In the genomic region with DNA sequence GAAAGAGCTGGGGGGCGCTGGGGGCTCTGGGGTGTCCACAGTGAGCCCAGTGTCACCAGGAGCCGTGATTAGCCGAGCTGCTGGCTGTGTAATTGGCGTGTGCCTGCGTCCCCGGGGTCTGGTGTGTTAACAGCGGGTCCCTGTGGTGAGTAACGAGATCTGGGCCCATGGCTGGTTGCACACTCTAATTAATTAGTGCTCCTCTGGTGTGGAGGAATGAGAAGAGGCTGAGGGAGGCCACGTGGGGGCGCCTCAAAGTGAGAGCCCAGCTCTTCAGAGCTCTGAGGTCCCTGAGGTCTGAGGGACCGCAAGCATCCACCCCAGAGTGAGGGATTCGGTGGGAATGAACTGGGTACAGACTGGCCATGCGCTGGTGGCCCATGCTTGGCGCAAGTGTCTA, we compare ENCODE assay signal across 10 mouse cellular contexts. TPM values are rescaled to one million over a fixed set of nuclear protein-coding genes. Genes with fewer than 3 reads are reported as not detected.
A peak's percentile ranks its signal among the peaks of the same experiment; 100 is the strongest.
DNase-seq lines count a peak whose midpoint lies in the region; ATAC-seq lines count a peak whose summit lies in the region.
"Had no signal": no experiment of that assay in that cellular context is flagged by ENCODE, and none has a peak within 500 bp of the region (broad histone marks: within the 10 kb centered on the region; RNA-seq: fewer than 3 reads in every experiment).

No protein-coding gene starts in this region.

- peaks cover 8% of the 10 kb centered on the region; the same call in 1 of the 2 replicates for H3K4me1 ChIP-seq in midbrain, embryonic 14.5 days (ENCODE audit: control insufficient read depth, insufficient read depth, low read length)
- peaks cover 21% of the 10 kb centered on the region; the same call in 1 of the 2 replicates for H3K4me1 ChIP-seq in midbrain, embryonic 15.5 days
- peaks cover 36% of the 10 kb centered on the region for H3K4me1 ChIP-seq in forebrain, embryonic 13.5 days
- peaks cover 64% of the 10 kb centered on the region for H3K4me1 ChIP-seq in neural tube, embryonic 15.5 days

- no peak overlapping the region for H3K9ac ChIP-seq in midbrain, embryonic 14.5 days (replicated peaks; ENCODE audit: low read length)
- H3K9ac ChIP-seq in midbrain, embryonic 15.5 days, result no peak overlapping the region
- H3K9ac ChIP-seq in forebrain, embryonic 13.5 days, result no peak overlapping the region
- H3K9ac ChIP-seq in neural tube, embryonic 15.5 days (replicated peaks), result no peak overlapping the region

- no peak for ATAC-seq in cerebellum, adult (ENCODE audit: insufficient number of reproducible peaks, low FRiP score, low TSS enrichment)
- ATAC-seq in midbrain, embryonic 14.5 days (ENCODE audit: low FRiP score, low TSS enrichment), result no peak
- ATAC-seq in midbrain, embryonic 15.5 days (replicated peaks), result no peak
- 0 out of 2 replicates have a peak, but pooled peaks have one; percentile 2 for ATAC-seq in forebrain, embryonic 13.5 days
- ATAC-seq in neural tube, embryonic 15.5 days (ENCODE audit: low FRiP score), result no peak

- 27% methylated on average over 14 of the region's 14 CpGs for WGBS in midbrain, embryonic 14.5 days
- 27% methylated on average over 14 of the region's 14 CpGs for WGBS in midbrain, embryonic 15.5 days
- WGBS in forebrain, embryonic 13.5 days, result 19% methylated on average over 14 of the region's 14 CpGs
- WGBS in neural tube, embryonic 15.5 days, result 29% methylated on average over 14 of the region's 14 CpGs

- peak; percentile 69 for DNase-seq in cerebellum, adult 11-12 months
- peak; percentile 41 for DNase-seq in midbrain, embryonic 14.5 days
- DNase-seq in urinary bladder, adult 2 months (ENCODE audit: low spot score), result no peak
- no peak for DNase-seq in heart, postnatal 14 days
- DNase-seq: adrenal gland, postnatal 25 days; thymus, postnatal 36 days had no signal

- no peaks in the 10 kb centered on the region for H3K36me3 ChIP-seq in midbrain, embryonic 14.5 days (ENCODE audit: control insufficient read depth, insufficient read depth, low read length)
- no peaks in the 10 kb centered on the region for H3K36me3 ChIP-seq in midbrain, embryonic 15.5 days (replicated peaks)
- no peaks in the 10 kb centered on the region for H3K36me3 ChIP-seq in forebrain, embryonic 13.5 days (ENCODE audit: poor library complexity, severe bottlenecking)
- H3K36me3 ChIP-seq in neural tube, embryonic 15.5 days, result no peaks in the 10 kb centered on the region

- H3K4me2 ChIP-seq in midbrain, embryonic 14.5 days (ENCODE audit: low read length), result no peak overlapping the region
- H3K4me2 ChIP-seq in midbrain, embryonic 15.5 days, result no peak overlapping the region
- H3K4me2 ChIP-seq in forebrain, embryonic 13.5 days, result no peak overlapping the region
- H3K4me2 ChIP-seq in neural tube, embryonic 15.5 days, result no peak overlapping the region

- no peak overlapping the region for H3K27ac ChIP-seq in midbrain, embryonic 14.5 days (replicated peaks; ENCODE audit: low read depth, low read length)
- no peak overlapping the region for H3K27ac ChIP-seq in midbrain, embryonic 15.5 days
- H3K27ac ChIP-seq in forebrain, embryonic 13.5 days, result peak overlapping the region; percentile 85
- H3K27ac ChIP-seq in neural tube, embryonic 15.5 days (replicated peaks), result peak overlapping the region; percentile 83

- no peaks in the 10 kb centered on the region; the same call in 1 of the 2 replicates for H3K27me3 ChIP-seq in midbrain, embryonic 14.5 days (ENCODE audit: control insufficient read depth, insufficient read depth, low read length)
- H3K27me3 ChIP-seq in midbrain, embryonic 15.5 days (replicated peaks), result 0 out of 2 replicates have a peak, but pooled peaks cover 6% of the 10 kb centered on the region
- H3K27me3 ChIP-seq in forebrain, embryonic 13.5 days, result peaks cover 55% of the 10 kb centered on the region
- peaks cover 24% of the 10 kb centered on the region for H3K27me3 ChIP-seq in neural tube, embryonic 15.5 days (replicated peaks)

- no peaks in the 10 kb centered on the region for H3K9me3 ChIP-seq in midbrain, embryonic 14.5 days (ENCODE audit: control insufficient read depth, low read length)
- no peaks in the 10 kb centered on the region for H3K9me3 ChIP-seq in midbrain, embryonic 15.5 days
- no peaks in the 10 kb centered on the region for H3K9me3 ChIP-seq in forebrain, embryonic 13.5 days (replicated peaks)
- H3K9me3 ChIP-seq in neural tube, embryonic 15.5 days (replicated peaks), result no peaks in the 10 kb centered on the region

- H3K4me3 ChIP-seq in midbrain, embryonic 14.5 days (replicated peaks; ENCODE audit: low read depth, low read length), result no peak overlapping the region
- no peak overlapping the region for H3K4me3 ChIP-seq in midbrain, embryonic 15.5 days
- no peak overlapping the region for H3K4me3 ChIP-seq in forebrain, embryonic 13.5 days
- H3K4me3 ChIP-seq in neural tube, embryonic 15.5 days (replicated peaks), result no peak overlapping the region

- intact Hi-C loops in heart, postnatal 14 days (cut with DNase I), result no loop called here

RNA-seq across cellular contexts. Expression of gene Calcoco1, which starts 13.1 kb away (rescaled TPM):
- polyA plus RNA-seq in midbrain, embryonic 14.5 days (2014; fragmentation: Nextera tagmentation; extraction: Ambion mirVana), result 30.6 and 36.5 TPM in 2 replicates
- 41.9 and 43.0 TPM in 2 replicates for polyA plus RNA-seq in midbrain, embryonic 15.5 days (2015; fragmentation: Nextera tagmentation; extraction: Ambion mirVana)
- 45.0 and 48.7 TPM in 2 replicates for polyA plus RNA-seq in forebrain, embryonic 13.5 days (2015; fragmentation: Nextera tagmentation; extraction: Ambion mirVana)
- 28.3 and 41.6 TPM in 2 replicates for polyA plus RNA-seq in neural tube, embryonic 15.5 days (2015; fragmentation: Nextera tagmentation; extraction: Ambion mirVana)
- 52.1 and 79.6 TPM in 2 replicates for polyA plus RNA-seq in urinary bladder, adult 2 months (2012; rRNA removed)
- total RNA-seq in heart, postnatal 14 days (2021), result 100 to 1,000 TPM in 1 of 2 experiments, 10 to 100 TPM in 1; 89.5 to 104 TPM

Comparison
In these comparisons a context has a peak if more than half of its experiments do, and no peak if none do; other contexts are left out.
1. DNase-seq: peak in cerebellum, adult 11-12 months (single experiment) and midbrain, embryonic 14.5 days (single experiment); none in urinary bladder, adult 2 months (single experiment) and heart, postnatal 14 days (0 of 2).
2. H3K27ac ChIP-seq: peak in forebrain, embryonic 13.5 days (single experiment) and neural tube, embryonic 15.5 days (single experiment); none in midbrain, embryonic 14.5 days (single experiment) and midbrain, embryonic 15.5 days (single experiment).